Mouse (Mus musculus) testis, postnatal 10 days (tissue): ENCODE data around the gene Il13ra2.
"Not testable (repeated sequence)": the region's sequence is repeated elsewhere in the genome, so short reads cannot be mapped to it uniquely, and the experiment has no call there.

Source experiments
- DNase-seq: peaks from one replicate; pipeline ENCODE4 v3.0.0; 2021; ENCODE audit warnings: low spot score

Il13ra2 gene

GRCm38 (mm10) chrX:147429129-147429528, at the start of gene Il13ra2:
Gene Il13ra2 (minus strand): TSS chrX:147429192.
- DNase-seq: no peak

- DNase-seq: not testable (repeated sequence)
Measured at GRCm38 (mm10) chrX:147453610-147454009, 24.6 kb upstream of the Il13ra2 start, which contains the start of gene Vmn1r239-ps. Gene Vmn1r239-ps (minus strand): TSS chrX:147453710.

GRCm38 (mm10) chrX:147443386-147443785, 14.4 kb upstream of the Il13ra2 start:
- DNase-seq: no peak

- no peak for DNase-seq
Measured at GRCm38 (mm10) chrX:147435400-147435799, 6.4 kb upstream of the Il13ra2 start.

- no peak for DNase-seq
Measured at GRCm38 (mm10) chrX:147429753-147430152, 761 bp upstream of the Il13ra2 start.

GRCm38 (mm10) chrX:147393446-147393845, 35.5 kb downstream of the Il13ra2 start:
- DNase-seq: no peak

- DNase-seq: no peak
Measured at GRCm38 (mm10) chrX:147349167-147349566, 79.8 kb downstream of the Il13ra2 start.
